Mouse (Mus musculus) hematopoietic multipotent progenitor cell, adult 10-12 weeks (in vitro differentiated cells): ENCODE results near the gene Nox4. TPM values are rescaled to one million over a fixed set of nuclear protein-coding genes. Genes with fewer than 3 reads are reported as not detected.

ENCODE experiments used
- polyA plus RNA-seq: library from polyadenylated mRNA; stranded (reverse); fragments of >175 nt; gene quantifications from 2 replicates; pipeline ENCODE4 v1.2.3, GENCODE M21; 2012; ENCODE audit warnings: low replicate concordance

Nox4 gene
- polyA plus RNA-seq = not detected in 2 replicates

DNA sequence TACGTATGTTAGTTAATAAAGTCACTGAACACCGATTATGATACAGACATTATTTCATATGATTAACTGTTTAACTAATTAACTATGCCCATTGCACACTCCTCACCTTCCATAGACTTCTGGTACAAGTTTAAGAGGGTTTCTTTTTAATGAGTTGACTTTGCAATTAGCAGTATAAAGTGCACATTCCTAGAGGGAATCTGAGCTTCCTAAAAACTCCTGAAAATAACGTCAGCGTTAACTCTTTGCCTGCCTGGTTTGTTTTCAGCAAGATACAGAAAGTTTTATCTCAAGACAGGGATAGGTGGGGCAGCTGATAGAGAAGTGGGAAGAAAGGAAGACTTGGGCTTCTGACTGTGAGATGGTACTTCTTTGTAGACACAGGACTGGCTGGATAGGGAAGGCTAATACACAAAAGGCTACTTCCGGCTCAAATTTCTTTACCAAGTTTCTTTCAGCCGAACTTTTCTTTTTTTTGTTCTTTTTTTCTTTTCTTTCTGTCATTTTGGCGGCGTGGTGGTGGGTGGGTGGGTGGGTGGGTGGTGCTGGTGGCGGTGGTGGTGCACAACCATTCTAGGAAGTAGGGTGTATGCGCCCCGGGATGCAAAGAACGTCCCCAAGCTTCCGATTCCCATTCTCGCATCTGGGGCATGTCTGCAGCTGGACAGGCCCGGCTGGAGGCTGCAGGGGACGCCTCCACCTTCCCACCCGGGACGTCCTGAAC lies at the start of gene Nox4:
Nox4 (plus strand) TSS at position 241 of the 724 bp plus-strand sequence.

Other genes with a start within 250 kb of the Nox4 start
- not detected in 2 replicates for gene Vmn2r79, start 250.0 kb upstream of the Nox4 start, polyA plus RNA-seq
- gene Tyr, start 247.4 kb downstream of the Nox4 start, polyA plus RNA-seq = not detected in 2 replicates